Mouse (Mus musculus): ENCODE data around the gene Lrrc23. TPM values are rescaled to one million over a fixed set of nuclear protein-coding genes. Genes with fewer than 3 reads are reported as not detected.

The Lrrc23 gene
- 13.7 and 13.8 TPM in 2 replicates for total RNA-seq (2014; rRNA removed)
- 9.6 and 14.7 TPM in 2 replicates for polyA plus RNA-seq (2015; fragmentation: Nextera tagmentation; extraction: Ambion mirVana)

DNA sequence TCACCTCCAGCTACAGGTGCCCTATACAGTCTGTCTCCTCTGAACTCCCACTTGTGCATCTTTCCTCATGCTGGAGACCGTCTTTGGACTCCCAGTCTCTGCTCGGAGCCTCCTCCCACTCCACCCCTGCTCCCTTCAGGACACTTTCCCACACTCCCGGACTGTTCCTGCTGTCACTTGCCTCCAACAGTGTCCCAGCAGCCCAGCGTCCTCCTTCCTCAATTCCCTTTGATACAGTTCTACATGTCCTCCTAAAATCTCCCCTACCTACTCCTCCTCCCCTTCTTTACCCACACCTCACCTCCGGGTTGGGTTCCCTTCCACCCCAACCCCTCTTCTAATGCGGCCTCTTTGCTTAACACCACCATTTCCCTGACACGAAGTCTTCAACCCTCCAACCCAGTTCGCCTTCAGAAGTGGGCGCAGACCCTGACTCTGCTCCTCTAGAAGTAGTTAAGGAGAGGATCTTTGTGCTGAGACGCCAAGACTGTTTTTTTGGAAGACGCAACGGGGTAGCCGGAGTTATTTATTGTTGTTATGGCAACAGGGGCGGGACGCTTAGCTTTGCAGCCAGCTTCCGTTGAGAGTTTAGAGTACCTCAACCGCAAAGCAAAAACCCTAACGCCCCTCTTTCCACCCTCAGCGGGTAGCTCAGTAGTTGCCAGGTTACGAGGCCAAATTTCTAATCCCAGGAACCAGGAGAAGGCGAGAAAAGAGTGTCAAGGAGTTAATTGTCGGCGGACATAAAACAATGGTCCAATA lies at the start of gene Lrrc23:
Gene Lrrc23 (minus strand): TSS at position 506 of the 762 bp plus-strand sequence.
- Histone ChIP-seq H3K27me3 (ENCODE audit: insufficient read depth, low read length) (no peaks in the 10 kb centered on the region), H3K4me2 (ENCODE audit: low read depth) (peak within 1 kb of the TSS; percentile 44), H3K4me1 (ENCODE audit: insufficient read depth) (peaks cover 2% of the 10 kb centered on the region; the same call in 1 of the 2 replicates), H3K9me3 (ENCODE audit: low read length) (no peaks in the 10 kb centered on the region), H3K9ac (peak within 1 kb of the TSS; percentile 26; the same call in 1 of the 2 replicates), H3K36me3 (ENCODE audit: insufficient read depth) (no peaks in the 10 kb centered on the region), H3K27ac (ENCODE audit: low read depth, low read length) (no peak within 1 kb of the TSS), H3K4me3 (ENCODE audit: low read depth, low read length) (peak within 1 kb of the TSS; percentile 28)
- DNase-seq (peak; percentile 77), ATAC-seq (peak; percentile 79)
- no peak for TF ChIP-seq CTCF (IDR thresholded peaks at IDR 0.05; ENCODE audit: low read depth)
- 4% methylated on average over 23 of the region's 23 CpGs for WGBS

DNA sequence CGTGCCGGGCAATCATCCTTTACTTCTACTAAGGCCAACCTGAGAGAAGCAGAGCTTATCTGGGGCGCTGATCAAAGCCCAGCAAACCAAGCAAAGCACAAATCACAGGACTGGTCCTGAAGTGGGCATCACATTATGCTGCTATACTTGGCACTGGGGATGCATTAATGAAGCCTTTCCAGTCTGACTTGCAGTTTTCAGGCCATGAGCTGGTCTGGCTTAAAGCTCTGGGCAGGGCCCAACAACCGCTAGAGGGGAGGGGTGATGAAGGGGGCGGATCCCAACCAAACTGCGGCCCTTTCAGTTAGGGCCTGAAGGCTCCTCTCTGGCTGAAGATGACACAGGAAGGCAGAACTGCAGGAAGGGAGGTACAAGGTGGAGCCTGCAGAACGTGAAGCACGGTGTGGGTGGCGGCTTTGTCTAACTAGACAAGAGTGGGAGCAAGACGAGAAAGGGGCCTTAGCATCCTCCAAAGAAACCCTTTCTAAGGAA lies 48.6 kb upstream of the Lrrc23 start:
- H3K36me3 ChIP-seq (ENCODE audit: insufficient read depth): peaks cover 33% of the 10 kb centered on the region
- peak; percentile 16 for DNase-seq
- WGBS: 18% methylated on average over 10 of the region's 10 CpGs

DNA sequence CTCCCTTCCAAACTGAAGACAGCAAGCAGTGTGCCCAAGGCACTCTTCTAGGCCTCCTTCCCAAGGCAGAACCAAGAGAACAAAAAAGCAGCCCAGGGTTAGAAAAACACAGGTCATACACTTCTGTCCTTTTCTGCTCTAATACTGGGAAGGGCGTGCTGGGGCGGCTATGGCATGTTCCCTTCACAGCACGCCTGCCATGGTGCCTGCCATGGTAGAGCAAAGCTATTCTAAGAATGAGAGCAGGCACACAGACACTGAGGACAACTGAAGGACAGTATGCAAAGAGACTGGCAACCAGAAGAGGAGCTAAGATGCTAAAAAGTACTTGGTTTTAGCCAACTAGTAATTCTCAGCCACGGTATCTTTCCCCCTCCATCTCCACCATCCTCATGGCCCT lies 42.5 kb upstream of the Lrrc23 start:
- no peak overlapping the region for H3K4me3 ChIP-seq (ENCODE audit: low read depth, low read length)
- no peak overlapping the region for H3K9ac ChIP-seq
- H3K4me2 ChIP-seq (ENCODE audit: low read depth): no peak overlapping the region
- DNase-seq (no peak), ATAC-seq (no peak)
- H3K27ac ChIP-seq (ENCODE audit: low read depth, low read length): no peak overlapping the region
- H3K36me3 ChIP-seq (ENCODE audit: insufficient read depth): peaks cover 92% of the 10 kb centered on the region
- over 99% methylated on average over 4 of the region's 4 CpGs for WGBS
- no peaks in the 10 kb centered on the region for H3K9me3 ChIP-seq (ENCODE audit: low read length)
- H3K27me3 ChIP-seq (ENCODE audit: insufficient read depth, low read length): no peaks in the 10 kb centered on the region
- no peak for TF ChIP-seq CTCF (IDR thresholded peaks at IDR 0.05; ENCODE audit: low read depth)
- H3K4me1 ChIP-seq (ENCODE audit: insufficient read depth): no peaks in the 10 kb centered on the region

More for the DNA sequence above, 48.6 kb upstream of the Lrrc23 start:
- no peaks in the 10 kb centered on the region for H3K9me3 ChIP-seq (ENCODE audit: low read length)
- 0 out of 2 replicates have a peak, but pooled peaks cover 4% of the 10 kb centered on the region for H3K4me1 ChIP-seq (ENCODE audit: insufficient read depth)
- peak overlapping the region; percentile 59 for H3K9ac ChIP-seq
- no peak for TF ChIP-seq CTCF (IDR thresholded peaks at IDR 0.05; ENCODE audit: low read depth)
- no peaks in the 10 kb centered on the region for H3K27me3 ChIP-seq (ENCODE audit: insufficient read depth, low read length)
- no peak for ATAC-seq
- peak overlapping the region; percentile 83 for H3K4me2 ChIP-seq (ENCODE audit: low read depth)
- peak overlapping the region; percentile 57 for H3K27ac ChIP-seq (ENCODE audit: low read depth, low read length)
- H3K4me3 ChIP-seq (ENCODE audit: low read depth, low read length): peak overlapping the region; percentile 55

DNA sequence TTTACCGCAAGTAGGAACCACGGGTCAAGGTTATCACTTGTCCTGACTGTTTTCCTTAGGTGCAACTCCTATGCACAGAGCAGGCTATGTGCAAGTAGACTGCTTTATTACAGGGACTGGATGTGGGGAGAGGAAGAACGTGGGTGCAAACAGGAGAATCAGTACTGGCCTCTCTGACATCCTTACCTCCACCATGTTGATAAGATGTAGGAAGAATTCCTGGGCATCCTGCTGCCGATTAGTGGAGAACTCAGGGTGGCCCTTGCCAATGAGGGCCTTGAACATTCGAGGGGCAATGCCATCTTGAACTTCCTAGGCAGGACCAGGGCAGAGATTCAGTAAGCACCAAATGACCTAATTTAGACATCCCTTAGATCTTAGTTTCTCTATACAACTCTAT lies 41.4 kb upstream of the Lrrc23 start:
- no peaks in the 10 kb centered on the region for H3K9me3 ChIP-seq (ENCODE audit: low read length)
- no peak for TF ChIP-seq CTCF (IDR thresholded peaks at IDR 0.05; ENCODE audit: low read depth)
- H3K9ac ChIP-seq: no peak overlapping the region
- no peak overlapping the region for H3K4me3 ChIP-seq (ENCODE audit: low read depth, low read length)
- ATAC-seq (no peak), DNase-seq (no peak)
- no peak overlapping the region for H3K4me2 ChIP-seq (ENCODE audit: low read depth)
- no peak overlapping the region for H3K27ac ChIP-seq (ENCODE audit: low read depth, low read length)
- H3K4me1 ChIP-seq (ENCODE audit: insufficient read depth): no peaks in the 10 kb centered on the region
- 95% methylated on average over 5 of the region's 5 CpGs for WGBS
- H3K36me3 ChIP-seq (ENCODE audit: insufficient read depth): peaks cover 97% of the 10 kb centered on the region
- H3K27me3 ChIP-seq (ENCODE audit: insufficient read depth, low read length): no peaks in the 10 kb centered on the region

DNA sequence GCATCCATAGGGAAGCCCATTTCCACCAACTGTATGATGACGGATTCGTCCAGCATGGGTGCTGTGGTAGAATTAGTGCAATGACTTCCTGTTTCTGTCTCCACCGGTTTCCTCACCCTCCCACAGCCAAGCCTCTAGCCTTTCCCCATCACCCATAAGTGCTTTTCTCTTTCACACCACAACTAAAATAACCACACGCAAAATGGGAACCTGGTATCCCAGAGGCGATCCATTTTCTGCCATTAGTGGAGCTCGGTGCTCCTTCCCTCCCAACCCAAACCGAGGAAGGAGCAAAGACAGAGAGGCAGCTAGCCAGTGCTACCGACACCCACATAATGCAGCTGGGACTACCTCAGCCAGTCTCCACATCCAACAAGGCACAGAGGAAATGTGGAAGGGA lies 38.4 kb upstream of the Lrrc23 start:
- no peaks in the 10 kb centered on the region for H3K27me3 ChIP-seq (ENCODE audit: insufficient read depth, low read length)
- H3K4me3 ChIP-seq (ENCODE audit: low read depth, low read length): no peak overlapping the region
- no peak for TF ChIP-seq CTCF (IDR thresholded peaks at IDR 0.05; ENCODE audit: low read depth)
- no peak overlapping the region for H3K9ac ChIP-seq
- H3K27ac ChIP-seq (ENCODE audit: low read depth, low read length): no peak overlapping the region
- DNase-seq (no peak), ATAC-seq (no peak)
- H3K4me1 ChIP-seq (ENCODE audit: insufficient read depth): peaks cover 9% of the 10 kb centered on the region
- no peaks in the 10 kb centered on the region for H3K9me3 ChIP-seq (ENCODE audit: low read length)
- no peak overlapping the region for H3K4me2 ChIP-seq (ENCODE audit: low read depth)
- peaks cover 74% of the 10 kb centered on the region for H3K36me3 ChIP-seq (ENCODE audit: insufficient read depth)
- WGBS: 92% methylated on average over 8 of the region's 8 CpGs

DNA sequence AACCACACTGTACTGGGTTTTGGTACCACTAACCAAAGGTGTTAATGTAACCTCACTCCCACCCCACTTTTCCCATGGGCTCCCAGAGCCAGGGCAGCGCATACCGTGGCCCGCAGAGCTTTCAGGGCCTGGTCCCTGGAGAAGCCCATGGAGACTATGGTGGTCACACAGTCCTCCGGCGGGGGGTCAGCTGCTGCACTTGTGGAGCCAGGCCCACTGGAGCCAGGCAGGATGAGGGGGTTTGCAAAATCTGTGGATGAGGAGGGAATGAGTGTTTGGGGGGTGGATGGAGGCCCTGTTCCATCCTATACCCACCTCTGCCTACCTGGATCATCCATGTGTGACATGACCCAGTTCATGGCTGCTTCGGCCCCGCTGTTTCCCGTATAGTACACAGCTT lies 38.0 kb upstream of the Lrrc23 start:
- H3K36me3 ChIP-seq (ENCODE audit: insufficient read depth): peaks cover 70% of the 10 kb centered on the region
- DNase-seq (no peak), ATAC-seq (no peak)
- no peak overlapping the region for H3K9ac ChIP-seq
- TF ChIP-seq CTCF (IDR thresholded peaks at IDR 0.05; ENCODE audit: low read depth): no peak
- no peak overlapping the region for H3K4me3 ChIP-seq (ENCODE audit: low read depth, low read length)
- no peak overlapping the region for H3K4me2 ChIP-seq (ENCODE audit: low read depth)
- H3K4me1 ChIP-seq (ENCODE audit: insufficient read depth): peaks cover 13% of the 10 kb centered on the region
- H3K27ac ChIP-seq (ENCODE audit: low read depth, low read length): no peak overlapping the region
- WGBS: 94% methylated on average over 8 of the region's 8 CpGs
- no peaks in the 10 kb centered on the region for H3K9me3 ChIP-seq (ENCODE audit: low read length)
- H3K27me3 ChIP-seq (ENCODE audit: insufficient read depth, low read length): no peaks in the 10 kb centered on the region

DNA sequence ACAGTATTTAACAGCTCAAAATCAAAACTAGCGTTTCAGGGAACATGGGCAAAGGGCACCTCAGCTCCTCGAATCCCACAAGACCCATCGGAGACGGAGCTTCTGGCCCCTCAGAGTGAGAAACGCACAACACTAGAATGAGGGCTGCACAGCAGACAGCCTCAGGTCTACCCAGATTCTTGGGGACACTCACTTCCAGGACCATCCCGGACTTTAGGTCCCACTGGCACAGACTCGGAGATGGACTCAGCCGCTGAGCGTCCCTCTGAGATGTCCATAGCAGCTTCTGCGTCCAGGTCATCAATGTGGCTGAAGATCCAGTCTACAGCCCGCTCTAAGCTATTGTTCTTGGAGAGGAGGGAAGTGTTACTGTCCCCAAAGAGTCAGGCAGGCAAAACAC lies 37.6 kb upstream of the Lrrc23 start:
- WGBS: 96% methylated on average over 11 of the region's 11 CpGs
- H3K27ac ChIP-seq (ENCODE audit: low read depth, low read length): no peak overlapping the region
- H3K9me3 ChIP-seq (ENCODE audit: low read length): no peaks in the 10 kb centered on the region
- ATAC-seq: no peak
- H3K4me2 ChIP-seq (ENCODE audit: low read depth): no peak overlapping the region
- no peak for TF ChIP-seq CTCF (IDR thresholded peaks at IDR 0.05; ENCODE audit: low read depth)
- H3K36me3 ChIP-seq (ENCODE audit: insufficient read depth): peaks cover 68% of the 10 kb centered on the region
- H3K4me3 ChIP-seq (ENCODE audit: low read depth, low read length): no peak overlapping the region
- no peak for DNase-seq
- no peak overlapping the region for H3K9ac ChIP-seq
- H3K27me3 ChIP-seq (ENCODE audit: insufficient read depth, low read length): no peaks in the 10 kb centered on the region
- peaks cover 17% of the 10 kb centered on the region for H3K4me1 ChIP-seq (ENCODE audit: insufficient read depth)

Data from forebrain, postnatal 0 days (tissue).